Mouse (Mus musculus) forebrain, postnatal 0 days (tissue): Measurements from ENCODE around the gene Kidins220. TPM values are rescaled to one million over a fixed set of nuclear protein-coding genes. Genes with fewer than 3 reads are reported as not detected.

ENCODE experiments used
- ATAC-seq: fragments of 200-750 bp; cut with Nextera tagmentation; 2 replicates; pipeline ENCODE4 v1.8.0; 2017; ENCODE audit warnings: mild to moderate bottlenecking, moderate library complexity
- DNase-seq: peaks from one replicate; pipeline ENCODE4 v3.0.0-alpha.2; 2015
- H3K27ac ChIP-seq: fragments of 300-500 bp; sonication (generic); 2 replicates; pipeline ENCODE4 v1.5.1; 2014; ENCODE audit warnings: low read depth, mild to moderate bottlenecking, antibody characterized with exemption, low read length, moderate library complexity, mixed read lengths
- H3K27me3 ChIP-seq: fragments of 300-500 bp; sonication (generic); 2 replicates; pipeline ENCODE4 v1.6.1; 2014; ENCODE audit warnings: mild to moderate bottlenecking, low read length, mixed read lengths; ENCODE audit not compliant: insufficient read depth
- H3K36me3 ChIP-seq: fragments of 300-500 bp; sonication (generic); 2 replicates; pipeline ENCODE4 v1.6.1; 2014; ENCODE audit warnings: mild to moderate bottlenecking, moderate library complexity; ENCODE audit not compliant: insufficient read depth
- H3K4me1 ChIP-seq: fragments of 300-500 bp; sonication (generic); 2 replicates; pipeline ENCODE4 v1.6.1; 2014; ENCODE audit warnings: antibody characterized with exemption; ENCODE audit not compliant: insufficient read depth
- H3K4me2 ChIP-seq: fragments of 300-500 bp; sonication (generic); 2 replicates; pipeline ENCODE4 v1.6.1; 2014; ENCODE audit warnings: low read depth, mild to moderate bottlenecking, moderate library complexity
- H3K4me3 ChIP-seq: fragments of 300-500 bp; sonication (generic); 2 replicates; pipeline ENCODE4 v1.5.1; 2014; ENCODE audit warnings: low read depth, low read length, mixed read lengths
- H3K9ac ChIP-seq: fragments of 300-500 bp; sonication (generic); 2 replicates; pipeline ENCODE4 v1.6.1; 2014; ENCODE audit warnings: mild to moderate bottlenecking
- H3K9me3 ChIP-seq: fragments of 300-500 bp; sonication (generic); 2 replicates; pipeline ENCODE4 v1.6.1; 2016; ENCODE audit warnings: low read length
- CTCF ChIP-seq: sonication (generic); IDR thresholded peaks from 2 replicates; pipeline ENCODE4 v1.5.1; 2016; ENCODE audit warnings: antibody characterized with exemption, control low read depth, low read depth
- WGBS: fragments of 180-500 bp; shearing (Covaris S2); extraction: QIAGEN DNeasy Blood & Tissue Kit; methylation state at CpG from one replicate; pipeline ENCODE4 v1.1.7; 2014; 5-methylcytosine and 5-hydroxymethylcytosine counted together
- polyA plus RNA-seq: library from polyadenylated mRNA; unstranded; fragments of >200 nt; fragmentation: Nextera tagmentation; extraction: Ambion mirVana; gene quantifications from 2 replicates; pipeline ENCODE4 v1.2.1, GENCODE M21; 2015
- total RNA-seq: library from RNA; depleted of rRNA; stranded (reverse); fragments of >200 nt; gene quantifications from 2 replicates; pipeline ENCODE4 v1.2.3, GENCODE M21; 2014

The Kidins220 gene
- total and polyA plus RNA-seq, 2 experiments from 2014 or later, result 103 to 394 TPM

DNA sequence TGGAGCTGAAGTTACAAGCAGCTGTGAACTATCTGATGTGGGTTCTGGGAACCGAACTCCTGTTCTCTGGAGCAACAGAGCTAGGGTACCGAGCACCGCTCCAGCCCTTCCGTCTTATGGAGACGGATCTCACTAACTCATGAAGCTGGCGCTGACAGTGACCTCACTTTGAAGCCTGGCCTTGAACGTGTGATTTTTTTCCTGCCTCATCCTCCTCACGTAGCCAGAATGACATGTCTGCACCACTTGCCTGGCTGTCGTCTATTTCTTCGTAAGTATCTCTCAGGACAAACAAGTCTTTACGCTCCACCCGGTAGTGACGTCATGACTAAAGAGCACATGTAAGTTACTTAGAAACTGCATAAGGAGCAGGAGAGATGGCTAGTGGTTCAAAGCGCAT, 27.7 kb upstream of the Kidins220 start:
- WGBS, result 93% methylated on average over 14 of the region's 14 CpGs
- H3K4me1 ChIP-seq, result no peaks in the 10 kb centered on the region
- no peak for DNase-seq

DNA sequence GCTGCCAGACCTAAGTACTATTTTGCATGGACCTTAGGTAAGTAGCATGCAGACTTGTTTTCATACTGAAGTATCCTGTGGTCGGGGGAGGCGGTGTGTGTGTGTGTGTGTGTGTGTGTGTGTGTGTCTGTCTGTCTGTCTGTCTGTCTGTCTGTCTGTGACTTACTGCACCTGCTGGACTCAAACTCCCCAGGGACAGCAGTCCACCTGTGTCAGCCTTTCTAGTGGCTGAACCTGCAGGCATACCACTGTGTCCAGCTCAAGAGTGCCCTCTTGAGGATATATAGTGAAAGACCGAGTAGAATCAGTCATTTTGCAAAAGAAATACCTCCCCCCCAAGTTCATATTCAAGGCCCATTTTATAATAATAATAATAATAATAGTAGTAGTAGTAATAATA, 26.4 kb upstream of the Kidins220 start:
- no peak overlapping the region for H3K27ac ChIP-seq
- no peak overlapping the region for H3K4me2 ChIP-seq
- no peak for ATAC-seq
- no peak overlapping the region for H3K9ac ChIP-seq
- H3K4me3 ChIP-seq, result no peak overlapping the region
- H3K9me3 ChIP-seq, result no peaks in the 10 kb centered on the region
- DNase-seq, result peak; percentile 65
- H3K27me3 ChIP-seq, result no peaks in the 10 kb centered on the region
- H3K36me3 ChIP-seq, result peaks cover 37% of the 10 kb centered on the region
- 61% methylated on average over 3 of the region's 3 CpGs for whole genome bisulfite sequencing
- no peaks in the 10 kb centered on the region for H3K4me1 ChIP-seq
- peak; percentile 78 for TF ChIP-seq CTCF

More for the DNA sequence above, 27.7 kb upstream of the Kidins220 start:
- Histone ChIP-seq H3K36me3 (peaks cover 42% of the 10 kb centered on the region), H3K4me3 (no peak overlapping the region), H3K27ac (no peak overlapping the region), H3K9ac (no peak overlapping the region), H3K9me3 (no peaks in the 10 kb centered on the region), H3K4me2 (no peak overlapping the region), H3K27me3 (no peaks in the 10 kb centered on the region)
- no peak for TF ChIP-seq CTCF
- ATAC-seq, result no peak

DNA sequence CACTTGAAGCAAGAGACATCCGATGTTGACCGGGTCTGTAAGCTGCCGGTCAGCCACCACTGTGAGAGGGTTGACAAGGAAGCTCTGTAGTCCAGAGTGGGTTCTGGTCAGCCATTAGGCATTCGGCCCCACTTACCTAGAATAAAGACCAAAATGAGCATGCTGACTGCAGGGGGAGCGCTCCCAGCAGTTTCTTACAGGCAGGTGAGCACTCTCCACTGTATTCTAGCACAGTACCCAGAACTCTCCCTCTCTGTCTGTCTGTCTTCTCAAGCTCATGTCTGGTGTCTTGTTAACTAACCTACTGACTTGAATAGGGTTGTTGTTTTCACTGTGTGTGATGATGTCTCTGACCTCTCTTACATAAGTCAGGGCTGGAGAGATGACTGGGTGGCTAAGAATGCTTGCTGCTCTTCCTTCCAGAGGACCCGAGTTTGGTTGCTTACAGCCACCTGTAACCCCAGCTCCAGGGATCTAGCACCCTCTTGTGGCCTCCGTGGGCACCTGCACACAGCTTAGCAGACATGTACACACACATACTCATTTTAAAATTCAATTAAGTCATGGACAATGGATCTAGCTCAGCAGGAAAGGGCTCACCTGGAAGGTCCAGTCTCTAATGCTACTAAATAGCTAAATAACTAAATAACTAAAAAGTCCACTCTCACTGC, 24.2 kb upstream of the Kidins220 start:
- no peak overlapping the region for H3K9ac ChIP-seq
- H3K4me2 ChIP-seq, result no peak overlapping the region
- 87% methylated on average over 7 of the region's 7 CpGs for WGBS
- no peaks in the 10 kb centered on the region for H3K4me1 ChIP-seq
- H3K36me3 ChIP-seq, result peaks cover 48% of the 10 kb centered on the region
- ATAC-seq (no peak), DNase-seq (peak; percentile 41)
- H3K27ac ChIP-seq, result no peak overlapping the region
- no peaks in the 10 kb centered on the region for H3K9me3 ChIP-seq
- H3K4me3 ChIP-seq, result no peak overlapping the region
- H3K27me3 ChIP-seq, result no peaks in the 10 kb centered on the region
- TF ChIP-seq CTCF, result peak; percentile 56

DNA sequence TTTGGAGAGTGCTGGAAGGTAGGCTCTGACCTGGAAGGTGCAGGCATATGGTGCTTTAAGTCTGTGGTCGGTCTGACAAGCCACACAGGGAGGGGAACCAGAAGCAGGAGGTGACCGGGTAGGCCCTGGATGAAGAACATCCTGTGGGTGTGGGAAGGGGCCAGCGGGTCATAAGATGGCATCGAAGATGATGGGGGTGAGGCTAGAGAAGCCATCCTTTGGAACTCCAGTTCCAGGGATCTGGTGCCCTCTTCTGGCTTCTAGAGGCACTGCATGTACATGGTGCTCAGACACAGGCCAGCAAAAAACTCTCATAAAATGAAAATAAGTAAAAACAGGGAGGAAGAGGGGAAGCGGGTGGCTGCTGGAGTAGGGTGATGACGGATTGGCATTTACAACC, 22.6 kb upstream of the Kidins220 start:
- DNase-seq, result peak; percentile 79
- Histone ChIP-seq H3K27ac (no peak overlapping the region), H3K4me2 (no peak overlapping the region), H3K9me3 (no peaks in the 10 kb centered on the region), H3K4me1 (no peaks in the 10 kb centered on the region), H3K9ac (no peak overlapping the region), H3K4me3 (no peak overlapping the region), H3K36me3 (peaks cover 55% of the 10 kb centered on the region), H3K27me3 (no peaks in the 10 kb centered on the region)
- 61% methylated on average over 6 of the region's 6 CpGs for WGBS
- TF ChIP-seq CTCF, result peak; percentile 90
- peak; percentile 73 for ATAC-seq

DNA sequence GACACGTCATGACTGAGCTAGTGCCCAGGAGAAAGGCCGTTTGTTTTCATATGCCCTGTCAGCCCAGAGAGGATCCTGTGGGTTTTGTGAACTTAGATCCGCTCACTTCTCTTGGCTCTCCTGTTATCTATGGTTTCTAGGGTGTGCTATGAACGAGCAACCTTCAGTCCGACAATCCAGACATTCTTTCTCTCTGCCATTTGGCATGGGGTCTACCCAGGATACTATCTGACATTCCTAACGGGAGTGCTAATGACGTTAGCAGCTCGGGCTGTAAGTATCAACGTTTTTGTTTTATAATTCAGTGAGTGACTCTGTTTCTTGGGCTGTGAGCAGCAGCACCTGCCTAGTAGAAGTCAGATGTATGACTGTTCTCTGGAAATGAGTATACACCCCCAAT, 19.6 kb upstream of the Kidins220 start:
- Histone ChIP-seq H3K4me3 (no peak overlapping the region), H3K4me1 (no peaks in the 10 kb centered on the region), H3K36me3 (peaks cover 68% of the 10 kb centered on the region), H3K9ac (no peak overlapping the region), H3K4me2 (no peak overlapping the region), H3K27me3 (no peaks in the 10 kb centered on the region), H3K27ac (no peak overlapping the region), H3K9me3 (no peaks in the 10 kb centered on the region)
- TF ChIP-seq CTCF, result no peak
- no peak for DNase-seq
- WGBS, result 82% methylated on average over 9 of the region's 9 CpGs
- ATAC-seq, result no peak

DNA sequence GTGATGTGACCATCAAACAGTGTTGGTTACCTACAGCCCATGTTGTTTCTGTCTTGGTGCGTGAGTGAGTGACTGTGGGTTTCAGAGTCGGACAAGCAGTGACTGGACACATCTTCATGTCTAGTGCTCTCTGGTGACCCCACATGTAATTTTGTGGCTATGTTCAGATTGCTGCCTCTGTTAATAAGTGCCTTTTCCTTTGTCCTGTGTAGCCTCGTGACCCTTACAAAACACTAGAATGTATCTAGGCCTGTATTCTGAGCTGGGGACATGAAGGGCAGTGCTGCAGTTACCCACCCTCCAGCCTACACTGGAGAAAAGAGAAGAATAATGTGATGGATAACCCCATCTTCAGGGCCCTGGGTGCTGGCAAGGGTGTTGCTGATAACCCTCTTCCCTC, 16.2 kb upstream of the Kidins220 start:
- no peak overlapping the region for H3K4me2 ChIP-seq
- no peaks in the 10 kb centered on the region for H3K4me1 ChIP-seq
- no peak overlapping the region for H3K9ac ChIP-seq
- peaks cover 52% of the 10 kb centered on the region for H3K36me3 ChIP-seq
- DNase-seq, result no peak
- ATAC-seq, result no peak
- H3K27ac ChIP-seq, result no peak overlapping the region
- no peaks in the 10 kb centered on the region for H3K9me3 ChIP-seq
- no peak overlapping the region for H3K4me3 ChIP-seq
- no peaks in the 10 kb centered on the region for H3K27me3 ChIP-seq
- no peak for TF ChIP-seq CTCF
- 92% methylated on average over 3 of the region's 3 CpGs for WGBS

DNA sequence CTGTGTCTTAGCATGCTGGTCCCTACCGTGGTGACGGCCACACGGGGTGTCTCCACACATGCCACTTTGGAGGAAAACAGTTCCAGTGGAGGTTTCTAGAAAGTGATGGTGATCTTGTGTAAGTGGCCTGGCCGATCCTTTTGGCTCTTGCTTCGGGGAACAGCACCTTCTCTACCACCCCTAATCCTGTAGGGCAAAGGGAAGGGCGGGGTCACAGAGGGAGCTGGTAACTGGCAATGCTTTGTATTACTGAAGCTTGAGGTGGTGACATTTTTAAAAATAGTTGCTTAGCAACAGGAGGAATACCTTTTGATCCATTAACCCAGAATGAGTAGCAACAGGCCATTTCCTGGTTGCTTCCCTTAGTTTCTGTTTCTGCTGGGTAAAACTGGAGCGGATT, 12.9 kb upstream of the Kidins220 start:
- Histone ChIP-seq H3K36me3 (peaks cover 30% of the 10 kb centered on the region), H3K9me3 (no peaks in the 10 kb centered on the region), H3K9ac (no peak overlapping the region), H3K4me3 (no peak overlapping the region), H3K4me1 (no peaks in the 10 kb centered on the region), H3K27me3 (no peaks in the 10 kb centered on the region), H3K4me2 (no peak overlapping the region), H3K27ac (no peak overlapping the region)
- DNase-seq (no peak), ATAC-seq (no peak)
- no peak for TF ChIP-seq CTCF
- WGBS, result 86% methylated on average over 7 of the region's 7 CpGs
